Mouse (Mus musculus) ES-E14 (cell line): ENCODE measurements at regions not wholly inside any gene's neighbourhood (a gene's known extent, or its start where the extent isn't known, plus 50 kb on each side); places are given as distances from the start of the nearest gene placed in this dataset.

Experiments
- MAFK ChIP-seq: IDR thresholded peaks from 2 replicates; pipeline ENCODE4 v1.6.1; 2014; ENCODE audit warnings: mild to moderate bottlenecking, low read depth, low read length, inconsistent platforms; ENCODE audit not compliant: insufficient read depth
- ZC3H11A ChIP-seq: IDR thresholded peaks from 2 replicates; pipeline ENCODE4 v1.6.1; 2012; ENCODE audit warnings: low read depth, mild to moderate bottlenecking, inconsistent platforms, low read length, borderline replicate concordance

DNA sequence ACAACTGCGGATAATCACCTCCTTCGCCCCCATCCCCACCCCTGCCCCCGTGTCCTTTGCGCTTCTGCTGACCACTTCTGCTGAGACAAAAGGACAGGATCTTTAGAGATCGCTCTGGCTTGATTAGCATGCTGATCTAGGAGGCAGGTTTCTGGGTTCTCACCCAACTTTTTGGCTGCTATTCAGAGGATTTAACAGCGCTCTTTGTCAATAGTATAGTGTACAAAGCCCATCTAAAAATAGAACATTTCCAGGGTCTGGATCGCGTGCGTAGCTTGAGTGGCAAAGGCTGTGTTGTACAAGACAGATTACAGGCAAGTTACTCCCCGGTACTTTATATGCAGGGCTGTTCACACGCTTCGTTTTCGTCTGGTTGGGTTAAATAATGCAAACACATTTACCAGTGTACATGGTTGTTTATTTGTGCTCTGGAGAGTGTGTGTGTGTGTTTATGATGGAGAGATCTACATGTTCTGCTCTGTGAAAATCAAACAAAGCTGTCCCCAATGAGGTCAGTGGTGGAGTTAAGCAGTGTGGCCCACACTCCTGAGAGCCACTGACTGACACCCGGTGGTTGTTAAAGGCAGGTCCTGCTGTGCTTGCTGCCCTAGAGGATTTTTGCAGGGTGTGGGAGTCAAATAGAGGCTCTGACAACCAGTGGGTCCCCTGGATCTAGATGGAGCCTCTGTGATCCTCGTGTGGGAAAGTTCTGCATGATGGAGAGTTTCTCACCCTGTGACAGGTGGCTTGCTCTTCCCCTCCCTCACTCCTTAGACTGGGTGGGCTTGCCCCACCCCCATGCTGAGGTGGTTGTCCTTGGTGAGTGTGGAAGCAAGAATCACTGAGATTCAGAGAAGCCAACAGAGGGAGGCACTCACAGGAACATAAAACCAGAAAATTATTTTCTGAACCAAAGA lies 146.5 kb upstream of the Jade1 start:
- TF ChIP-seq MAFK = no peak
- TF ChIP-seq ZC3H11A = no peak
